Mouse (Mus musculus) kidney, postnatal 0 days (tissue): ENCODE measurements at regions not wholly inside any gene's neighbourhood (a gene's known extent, or its start where the extent isn't known, plus 50 kb on each side); places are given as distances from the start of the nearest gene placed in this dataset.

ENCODE experiments used
- ATAC-seq: fragments of 200-750 bp; cut with Nextera tagmentation; replicated peaks from 2 replicates; pipeline ENCODE4 v1.8.0; 2017; ENCODE audit warnings: low read depth, moderate number of reproducible peaks, moderate TSS enrichment, moderate library complexity; ENCODE audit not compliant: low FRiP score
- DNase-seq: peaks from one replicate; pipeline ENCODE4 v3.0.0-alpha.2; 2016; ENCODE audit warnings: low spot score
- H3K27ac ChIP-seq: fragments of 300-500 bp; sonication (generic); 2 replicates; pipeline ENCODE4 v1.5.1; 2014; ENCODE audit warnings: mild to moderate bottlenecking
- H3K27me3 ChIP-seq: fragments of 300-500 bp; sonication (generic); 2 replicates; pipeline ENCODE4 v1.6.1; 2014; ENCODE audit warnings: low read length, mixed read lengths; ENCODE audit not compliant: insufficient read depth
- H3K36me3 ChIP-seq: fragments of 300-500 bp; sonication (generic); 2 replicates; pipeline ENCODE4 v1.6.1; 2014; ENCODE audit warnings: low read length, mixed read lengths; ENCODE audit not compliant: insufficient read depth
- H3K4me1 ChIP-seq: fragments of 300-500 bp; sonication (generic); replicated peaks from 2 replicates; pipeline ENCODE4 v1.6.1; 2014; ENCODE audit warnings: antibody characterized with exemption, low read length, mixed read lengths; ENCODE audit not compliant: insufficient read depth
- H3K4me2 ChIP-seq: fragments of 300-500 bp; sonication (generic); 2 replicates; pipeline ENCODE4 v1.6.1; 2014; ENCODE audit warnings: mild to moderate bottlenecking, low read length, moderate library complexity, mixed read lengths
- H3K4me3 ChIP-seq: fragments of 300-500 bp; sonication (generic); replicated peaks from 2 replicates; pipeline ENCODE4 v1.5.1; 2014; ENCODE audit warnings: low read depth, low read length
- H3K9ac ChIP-seq: fragments of 300-500 bp; sonication (generic); 2 replicates; pipeline ENCODE4 v1.6.1; 2014; ENCODE audit warnings: low read depth, low read length
- H3K9me3 ChIP-seq: fragments of 300-500 bp; sonication (generic); replicated peaks from 2 replicates; pipeline ENCODE4 v1.6.1; 2016; ENCODE audit warnings: low read length, inconsistent platforms, mixed read lengths
- CTCF ChIP-seq: IDR thresholded peaks from 2 replicates; pipeline ENCODE4 v1.5.1; 2016; ENCODE audit warnings: antibody characterized with exemption, low read depth, mild to moderate bottlenecking, moderate library complexity
- WGBS: fragments of 180-500 bp; shearing (Covaris S2); extraction: QIAGEN DNeasy Blood & Tissue Kit; methylation state at CpG from one replicate; pipeline ENCODE4 v1.1.7; 2014; 5-methylcytosine and 5-hydroxymethylcytosine counted together

DNA sequence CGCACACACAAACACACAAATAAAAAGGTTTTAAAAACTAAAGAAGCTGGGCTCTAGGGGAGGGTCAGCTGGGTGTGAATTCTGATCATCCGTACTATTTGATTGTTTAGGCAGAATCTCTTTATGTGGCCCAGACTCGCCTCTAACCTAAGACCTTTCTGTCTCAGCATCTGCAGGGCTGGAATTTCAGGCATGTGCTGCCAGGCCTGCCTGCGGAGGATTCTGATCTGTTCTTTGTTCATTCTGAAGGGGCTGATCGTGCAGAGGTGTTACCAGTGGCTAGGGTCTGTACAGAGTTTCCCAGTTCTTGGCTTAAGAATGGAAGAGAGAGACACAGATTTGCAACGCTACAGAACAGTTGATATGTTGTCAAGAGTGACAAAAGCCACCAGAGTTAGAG is 185.6 kb downstream of the Rab11fip4 start:
- no peaks in the 10 kb centered on the region for H3K9me3 ChIP-seq
- peaks cover under 1% of the 10 kb centered on the region; the same call in 1 of the 2 replicates for H3K4me1 ChIP-seq
- no peak overlapping the region for H3K9ac ChIP-seq
- H3K4me2 ChIP-seq: no peak overlapping the region
- ATAC-seq: no peak
- 47% methylated on average over 6 of the region's 6 CpGs for WGBS
- TF ChIP-seq CTCF: no peak
- no peak for DNase-seq
- H3K36me3 ChIP-seq: no peaks in the 10 kb centered on the region
- no peaks in the 10 kb centered on the region for H3K27me3 ChIP-seq
- no peak overlapping the region for H3K27ac ChIP-seq
- H3K4me3 ChIP-seq: no peak overlapping the region

DNA sequence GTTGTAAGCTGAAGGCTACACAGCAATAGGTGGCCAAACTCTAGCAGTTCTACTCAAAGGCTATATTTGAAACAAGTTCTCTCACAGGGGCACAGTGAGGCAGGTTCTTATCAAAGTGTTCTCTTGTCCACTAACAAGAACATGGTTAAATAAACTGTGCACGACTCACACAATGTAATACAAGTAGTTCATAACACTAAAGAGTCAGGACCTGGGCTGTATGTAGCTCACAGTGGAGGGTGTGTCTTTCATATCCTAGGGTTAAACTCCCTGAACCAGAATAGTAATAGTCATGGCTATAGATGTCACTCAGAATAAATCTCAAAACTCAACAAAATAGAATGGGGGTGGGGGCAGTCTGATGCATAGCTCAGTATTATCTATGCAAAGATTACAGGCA is 182.7 kb downstream of the Rab11fip4 start:
- no peak overlapping the region for H3K4me2 ChIP-seq
- ATAC-seq: no peak
- no peaks in the 10 kb centered on the region for H3K36me3 ChIP-seq
- no peak overlapping the region for H3K4me3 ChIP-seq
- WGBS: 55% methylated on average over 1 of the region's 1 CpGs
- no peak overlapping the region for H3K27ac ChIP-seq
- no peak overlapping the region for H3K9ac ChIP-seq
- no peak for DNase-seq
- H3K27me3 ChIP-seq: no peaks in the 10 kb centered on the region
- H3K4me1 ChIP-seq: peaks cover 6% of the 10 kb centered on the region; the same call in 1 of the 2 replicates
- TF ChIP-seq CTCF: no peak
- H3K9me3 ChIP-seq: no peaks in the 10 kb centered on the region

DNA sequence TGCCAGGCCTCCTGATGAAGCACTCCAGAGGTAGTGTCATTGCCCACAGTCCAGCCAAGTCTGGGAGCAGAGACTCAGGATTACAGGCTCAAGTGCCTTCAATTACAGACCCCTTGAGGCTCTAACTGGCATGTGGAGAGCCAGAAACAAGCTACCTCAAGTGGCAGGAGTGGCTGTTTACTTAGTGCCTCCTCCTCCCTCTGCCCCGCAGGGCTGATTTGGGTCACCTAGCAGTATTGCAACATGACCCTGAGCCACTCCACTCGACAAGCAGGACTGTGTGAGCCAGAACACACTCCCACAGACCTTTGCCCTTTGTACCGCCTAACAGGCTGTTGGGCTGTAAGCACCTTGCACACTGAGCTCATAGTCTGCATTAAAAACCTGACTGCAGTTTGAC is 180.4 kb downstream of the Rab11fip4 start:
- Histone ChIP-seq H3K27me3 (no peaks in the 10 kb centered on the region), H3K27ac (no peak overlapping the region; the same call in 1 of the 2 replicates), H3K4me2 (no peak overlapping the region), H3K36me3 (no peaks in the 10 kb centered on the region), H3K9me3 (no peaks in the 10 kb centered on the region), H3K4me1 (peaks cover 6% of the 10 kb centered on the region; the same call in 1 of the 2 replicates), H3K9ac (no peak overlapping the region), H3K4me3 (no peak overlapping the region)
- WGBS: 15% methylated on average over 3 of the region's 3 CpGs
- peak; percentile 81 for DNase-seq
- no peak for TF ChIP-seq CTCF
- peak; percentile 95 for ATAC-seq

DNA sequence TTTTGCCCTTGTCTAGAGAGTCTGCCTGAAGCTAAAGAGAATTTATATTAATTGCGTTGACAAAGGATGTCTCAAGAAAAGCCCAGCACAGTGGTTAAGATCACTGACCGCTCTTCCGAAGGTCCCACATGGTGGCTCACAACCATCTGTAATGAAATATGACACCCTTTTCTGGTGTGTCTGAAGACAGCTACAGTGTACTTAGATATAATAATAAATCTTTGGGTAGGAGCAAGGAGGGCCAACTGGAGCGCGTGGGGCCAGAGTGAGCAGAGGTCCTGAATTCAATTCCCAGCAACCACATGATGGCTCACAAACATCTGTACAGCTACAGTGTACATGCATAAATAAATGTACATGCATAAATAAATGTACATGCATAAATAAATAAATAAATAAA is 176.1 kb downstream of the Rab11fip4 start:
- Histone ChIP-seq H3K9me3 (no peaks in the 10 kb centered on the region), H3K4me3 (no peak overlapping the region), H3K27ac (no peak overlapping the region), H3K27me3 (no peaks in the 10 kb centered on the region), H3K36me3 (no peaks in the 10 kb centered on the region), H3K9ac (no peak overlapping the region), H3K4me2 (no peak overlapping the region), H3K4me1 (peaks cover 6% of the 10 kb centered on the region; the same call in 1 of the 2 replicates)
- ATAC-seq: no peak
- WGBS: 58% methylated on average over 5 of the region's 5 CpGs
- no peak for DNase-seq
- TF ChIP-seq CTCF: no peak

DNA sequence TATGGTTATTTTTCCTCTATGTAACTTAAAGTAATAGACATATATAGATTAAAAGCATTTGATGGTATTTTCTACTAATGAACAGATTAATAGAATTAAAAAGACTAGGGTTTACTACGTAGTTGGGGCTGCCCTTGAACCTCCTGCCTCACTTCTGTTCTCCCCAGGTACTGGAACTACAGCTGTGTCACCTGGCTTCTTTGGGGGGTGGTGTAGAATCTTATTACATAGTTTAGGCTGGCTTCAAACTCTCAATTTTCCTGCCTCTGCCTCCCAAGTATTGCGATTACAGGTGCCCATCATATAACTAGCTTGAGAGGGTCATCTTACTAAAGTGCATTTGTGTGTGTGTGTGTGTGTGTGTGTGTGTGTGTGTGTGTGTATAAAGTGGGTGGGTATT is 175.0 kb downstream of the Rab11fip4 start:
- H3K4me3 ChIP-seq: no peak overlapping the region
- no peaks in the 10 kb centered on the region for H3K36me3 ChIP-seq
- no peak overlapping the region for H3K27ac ChIP-seq
- no peak for DNase-seq
- no peak for TF ChIP-seq CTCF
- peaks cover under 1% of the 10 kb centered on the region; the same call in 1 of the 2 replicates for H3K4me1 ChIP-seq
- no peaks in the 10 kb centered on the region for H3K9me3 ChIP-seq
- no peaks in the 10 kb centered on the region for H3K27me3 ChIP-seq
- 98% methylated on average over 2 of the region's 2 CpGs for WGBS
- no peak overlapping the region for H3K4me2 ChIP-seq
- H3K9ac ChIP-seq: no peak overlapping the region
- ATAC-seq: no peak

DNA sequence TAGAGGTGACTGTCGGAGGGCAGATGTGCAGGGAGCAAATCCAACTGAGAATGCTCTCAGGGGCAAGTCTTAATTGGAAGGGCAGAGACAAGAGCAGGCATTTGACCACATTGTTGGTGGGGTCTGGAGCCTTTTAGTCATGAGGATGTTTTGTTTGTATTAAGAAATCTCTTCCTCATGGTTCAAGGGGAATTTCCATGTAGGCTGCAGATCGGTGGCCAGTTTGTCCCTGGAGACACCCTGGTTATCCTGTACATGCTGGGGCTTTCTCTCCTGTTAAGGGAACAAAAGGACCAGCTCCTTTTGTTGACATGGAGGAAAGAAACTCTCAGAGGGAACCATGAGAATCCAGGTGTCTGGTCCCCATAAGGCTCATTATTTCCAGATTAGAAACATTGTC is 174.4 kb downstream of the Rab11fip4 start:
- no peaks in the 10 kb centered on the region for H3K9me3 ChIP-seq
- no peak overlapping the region for H3K4me3 ChIP-seq
- H3K27me3 ChIP-seq: no peaks in the 10 kb centered on the region
- no peak overlapping the region for H3K4me2 ChIP-seq
- no peak overlapping the region for H3K9ac ChIP-seq
- no peaks in the 10 kb centered on the region for H3K36me3 ChIP-seq
- no peaks in the 10 kb centered on the region for H3K4me1 ChIP-seq
- WGBS: 65% methylated on average over 2 of the region's 2 CpGs
- TF ChIP-seq CTCF: no peak
- ATAC-seq (no peak), DNase-seq (no peak)
- no peak overlapping the region for H3K27ac ChIP-seq

DNA sequence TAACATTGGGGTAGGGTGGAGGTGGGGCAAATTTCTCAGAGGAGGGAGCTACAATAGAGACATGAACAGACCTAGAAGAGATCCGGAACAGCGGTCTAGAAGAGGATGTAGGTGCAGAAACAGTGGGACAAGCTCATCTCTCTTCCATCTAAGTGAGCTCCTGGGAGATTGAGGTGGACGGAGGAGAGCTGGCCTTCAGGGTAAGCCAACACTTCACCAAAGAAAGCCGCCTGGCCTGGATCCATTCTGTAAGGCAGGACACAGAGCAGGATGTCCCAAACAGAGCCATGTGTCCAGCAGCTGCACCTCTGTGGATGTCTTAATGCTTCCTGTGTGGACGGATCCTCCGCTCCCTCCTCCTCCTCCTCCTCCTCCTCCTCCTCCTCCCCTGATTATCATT is 173.0 kb downstream of the Rab11fip4 start:
- ATAC-seq (no peak), DNase-seq (no peak)
- Histone ChIP-seq H3K9ac (no peak overlapping the region), H3K4me3 (no peak overlapping the region), H3K36me3 (no peaks in the 10 kb centered on the region), H3K4me2 (no peak overlapping the region), H3K9me3 (no peaks in the 10 kb centered on the region), H3K27ac (no peak overlapping the region), H3K4me1 (no peaks in the 10 kb centered on the region), H3K27me3 (no peaks in the 10 kb centered on the region)
- TF ChIP-seq CTCF: no peak
- WGBS: 72% methylated on average over 6 of the region's 6 CpGs
